19 mouse cellular contexts compared by ENCODE assay signal in genomic region chr5:62581699-62582098, GRCm38 (mm10).
DNase-seq lines count a peak whose midpoint lies in the region; ATAC-seq and TF ChIP-seq lines count a peak whose summit lies in the region.
"Had no signal": no experiment of that assay in that cellular context is flagged by ENCODE, and none has a peak within 500 bp of the region (broad histone marks: within the 10 kb centered on the region; RNA-seq: fewer than 3 reads in every experiment).

No protein-coding gene starts in this region.

- H3K9me3 ChIP-seq in forebrain, embryonic 13.5 days (replicated peaks): no peaks in the 10 kb centered on the region
- H3K9me3 ChIP-seq in forebrain, embryonic 11.5 days (ENCODE audit: control insufficient read depth, low read length): no peaks in the 10 kb centered on the region
- no peaks in the 10 kb centered on the region for H3K9me3 ChIP-seq in forebrain, embryonic 16.5 days (ENCODE audit: control insufficient read depth, low read length)
- H3K9me3 ChIP-seq: embryonic facial prominence, embryonic 12.5 days; heart, embryonic 12.5 days; hindbrain, embryonic 15.5 days had no signal

- no peak overlapping the region for H3K27ac ChIP-seq in forebrain, embryonic 13.5 days
- H3K27ac ChIP-seq in forebrain, embryonic 11.5 days (ENCODE audit: low read depth, low read length): no peak overlapping the region
- H3K27ac ChIP-seq in forebrain, embryonic 16.5 days (ENCODE audit: low read length): no peak overlapping the region
- H3K27ac ChIP-seq: embryonic facial prominence, embryonic 12.5 days; heart, adult 2 months; hindbrain, embryonic 15.5 days had no signal

- H3K4me3 ChIP-seq in forebrain, embryonic 13.5 days: no peak overlapping the region
- H3K4me3 ChIP-seq in forebrain, embryonic 11.5 days (ENCODE audit: low read depth, low read length): no peak overlapping the region
- H3K4me3 ChIP-seq in forebrain, embryonic 16.5 days (replicated peaks; ENCODE audit: low read length): no peak overlapping the region
- H3K4me3 ChIP-seq: embryonic facial prominence, embryonic 12.5 days; heart, adult 2 months; heart, embryonic 12.5 days; hindbrain, embryonic 15.5 days had no signal

- peak; percentile 91 for ATAC-seq in forebrain, embryonic 13.5 days
- no peak for ATAC-seq in forebrain, embryonic 11.5 days (replicated peaks; ENCODE audit: low FRiP score)
- peak; percentile 88 for ATAC-seq in forebrain, embryonic 16.5 days
- no peak for ATAC-seq in granulocyte monocyte progenitor cell, adult 5-6 weeks (replicated peaks; ENCODE audit: poor library complexity, severe bottlenecking)
- ATAC-seq: activated CD4-positive, CD25-positive, alpha-beta regulatory T cell, adult 4 months; intestine, embryonic 16.5 days; Patski had no signal

- no peak for DNase-seq in forebrain, embryonic 11.5 days (ENCODE audit: low spot score)
- DNase-seq in brain, embryonic 14.5 days (ENCODE audit: low read depth): peak; percentile 91
- peak; percentile 30 for DNase-seq in layer of hippocampus, adult 9-11 months
- no peak for DNase-seq in left cerebral cortex, adult 8-10 months (ENCODE audit: low spot score in 2 of 2)
- DNase-seq: adrenal gland, postnatal 14 days; cerebellum, adult 2 months; cerebellum, postnatal 25 days; gastrocnemius, postnatal 10 days; heart, adult 2 months had no signal

- H3K4me2 ChIP-seq in forebrain, embryonic 13.5 days: no peak overlapping the region
- no peak overlapping the region for H3K4me2 ChIP-seq in forebrain, embryonic 11.5 days (ENCODE audit: low read depth, low read length, severe bottlenecking)
- no peak overlapping the region for H3K4me2 ChIP-seq in forebrain, embryonic 16.5 days (ENCODE audit: low read length)
- H3K4me2 ChIP-seq: embryonic facial prominence, embryonic 12.5 days; heart, embryonic 12.5 days; hindbrain, embryonic 15.5 days had no signal

- H3K36me3 ChIP-seq in forebrain, embryonic 13.5 days (ENCODE audit: poor library complexity, severe bottlenecking): no peaks in the 10 kb centered on the region
- no peaks in the 10 kb centered on the region for H3K36me3 ChIP-seq in forebrain, embryonic 11.5 days (ENCODE audit: control insufficient read depth, insufficient read depth, low read length)
- H3K36me3 ChIP-seq in forebrain, embryonic 16.5 days (ENCODE audit: control insufficient read depth, insufficient read depth): no peaks in the 10 kb centered on the region
- H3K36me3 ChIP-seq: embryonic facial prominence, embryonic 12.5 days; heart, embryonic 12.5 days; hindbrain, embryonic 15.5 days had no signal

- 27% methylated on average over 3 of the region's 3 CpGs for WGBS in forebrain, embryonic 13.5 days
- 59% methylated on average over 3 of the region's 3 CpGs for WGBS in forebrain, embryonic 11.5 days
- whole genome bisulfite sequencing in forebrain, embryonic 16.5 days: 17% methylated on average over 3 of the region's 3 CpGs

- TF ChIP-seq POLR2A in brain, embryonic 14.5 days (IDR thresholded peaks at IDR 0.05; ENCODE audit: borderline replicate concordance, extremely low read depth, insufficient read depth, insufficient read length, poor library complexity, severe bottlenecking): no peak

- no peak overlapping the region for H3K9ac ChIP-seq in forebrain, embryonic 13.5 days
- no peak overlapping the region for H3K9ac ChIP-seq in forebrain, embryonic 11.5 days (ENCODE audit: low read length)
- H3K9ac ChIP-seq in forebrain, embryonic 16.5 days (replicated peaks; ENCODE audit: low read depth, low read length): no peak overlapping the region
- H3K9ac ChIP-seq: embryonic facial prominence, embryonic 12.5 days; heart, embryonic 12.5 days; hindbrain, embryonic 15.5 days had no signal

- no peak for TF ChIP-seq CTCF in brain, embryonic 14.5 days (IDR thresholded peaks at IDR 0.05; ENCODE audit: borderline replicate concordance, extremely low read depth, insufficient read depth, insufficient read length)

- H3K4me1 ChIP-seq in forebrain, embryonic 13.5 days: peaks cover 5% of the 10 kb centered on the region
- no peaks in the 10 kb centered on the region for H3K4me1 ChIP-seq in forebrain, embryonic 11.5 days (replicated peaks; ENCODE audit: control insufficient read depth, insufficient read depth, low read length)
- H3K4me1 ChIP-seq in forebrain, embryonic 16.5 days (replicated peaks; ENCODE audit: control insufficient read depth, insufficient read depth, low read length): peaks cover 3% of the 10 kb centered on the region; the same call in 1 of the 2 replicates
- H3K4me1 ChIP-seq: embryonic facial prominence, embryonic 12.5 days; heart, embryonic 12.5 days; hindbrain, embryonic 15.5 days had no signal

- no peaks in the 10 kb centered on the region for H3K27me3 ChIP-seq in forebrain, embryonic 13.5 days
- H3K27me3 ChIP-seq in forebrain, embryonic 11.5 days (ENCODE audit: control insufficient read depth, insufficient read depth, low read length): no peaks in the 10 kb centered on the region
- no peaks in the 10 kb centered on the region for H3K27me3 ChIP-seq in forebrain, embryonic 16.5 days (replicated peaks; ENCODE audit: control insufficient read depth, insufficient read depth, low read length)
- H3K27me3 ChIP-seq: CH12.LX; embryonic facial prominence, embryonic 12.5 days; heart, embryonic 12.5 days; hindbrain, embryonic 15.5 days had no signal

Comparison
In these comparisons a context has a peak if more than half of its experiments do, and no peak if none do; other contexts are left out.
1. ATAC-seq: peak in forebrain, embryonic 13.5 days (single experiment) and forebrain, embryonic 16.5 days (single experiment); none in forebrain, embryonic 11.5 days (single experiment) and granulocyte monocyte progenitor cell, adult 5-6 weeks (single experiment).
2. DNase-seq: peak in brain, embryonic 14.5 days (single experiment) and layer of hippocampus, adult 9-11 months (single experiment); none in forebrain, embryonic 11.5 days (single experiment) and left cerebral cortex, adult 8-10 months (0 of 2).